Mouse (Mus musculus): ENCODE data around the gene Cldn13. TPM values are rescaled to one million over a fixed set of nuclear protein-coding genes. Genes with fewer than 3 reads are reported as not detected.

Gene Cldn13
- polyA plus RNA-seq, 1 experiment: not detected

DNA sequence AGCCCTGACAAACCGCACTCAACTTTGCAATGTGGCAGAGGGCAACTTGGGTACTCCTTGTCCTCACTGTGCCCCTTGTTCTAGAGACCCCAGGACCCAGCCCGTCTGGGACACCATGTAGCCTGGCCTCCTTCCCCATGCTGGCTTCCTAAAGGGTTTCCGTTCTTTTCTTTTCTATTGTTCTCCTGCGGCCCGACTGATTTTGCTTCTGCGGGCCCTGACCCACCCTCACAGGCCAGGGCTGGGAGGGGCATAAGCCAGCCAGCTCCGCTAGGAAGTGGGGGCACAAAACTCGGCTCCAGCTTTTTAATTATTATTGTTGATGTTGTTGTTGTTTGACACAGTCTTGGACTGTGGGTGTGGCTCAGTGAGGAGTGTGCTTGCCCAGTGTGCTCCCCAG lies 23.8 kb downstream of the Cldn13 start:
- no peak for TF ChIP-seq POLR2A (IDR thresholded peaks at IDR 0.05; ENCODE audit: insufficient read depth, low read depth, low read length)
- TF ChIP-seq CTCF (IDR thresholded peaks at IDR 0.05; ENCODE audit: insufficient read depth, low read depth, low read length): no peak
- Histone ChIP-seq H3K27ac (ENCODE audit: insufficient read depth, low read depth, low read length) (no peak overlapping the region), H3K4me1 (ENCODE audit: control insufficient read depth, insufficient read depth, low read length) (peaks cover 8% of the 10 kb centered on the region), H3K4me3 (ENCODE audit: insufficient read depth, low read depth, low read length) (no peak overlapping the region)
- WGBS: 61% methylated on average over 8 of the region's 8 CpGs

DNA sequence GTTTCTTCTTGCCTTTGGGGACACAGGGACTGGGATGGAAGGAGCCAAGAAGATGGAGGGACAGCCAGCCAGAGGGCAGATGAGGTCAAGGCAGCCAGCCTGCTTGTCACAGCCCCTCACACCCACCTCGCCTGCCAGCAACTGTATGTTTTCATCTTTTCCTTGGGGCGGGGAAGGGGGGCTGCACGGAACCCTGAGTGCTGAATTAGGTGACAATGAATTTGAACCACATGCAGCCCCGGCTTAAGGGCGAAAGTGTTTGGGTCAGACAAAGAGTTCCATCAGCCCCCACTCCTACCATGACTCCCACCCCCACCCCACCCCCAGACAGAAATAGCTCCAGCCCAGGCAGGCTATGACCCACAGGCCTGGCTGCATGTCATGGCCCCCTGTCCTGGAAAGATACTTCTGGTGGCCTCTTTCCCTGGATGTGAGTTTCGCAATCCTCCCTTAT lies 24.7 kb downstream of the Cldn13 start:
- WGBS: 81% methylated on average over 6 of the region's 6 CpGs
- Histone ChIP-seq H3K27ac (ENCODE audit: insufficient read depth, low read depth, low read length) (no peak overlapping the region), H3K4me1 (ENCODE audit: control insufficient read depth, insufficient read depth, low read length) (peaks cover 8% of the 10 kb centered on the region), H3K4me3 (ENCODE audit: insufficient read depth, low read depth, low read length) (no peak overlapping the region)
- TF ChIP-seq POLR2A (IDR thresholded peaks at IDR 0.05; ENCODE audit: insufficient read depth, low read depth, low read length): no peak
- TF ChIP-seq CTCF (IDR thresholded peaks at IDR 0.05; ENCODE audit: insufficient read depth, low read depth, low read length): no peak

DNA sequence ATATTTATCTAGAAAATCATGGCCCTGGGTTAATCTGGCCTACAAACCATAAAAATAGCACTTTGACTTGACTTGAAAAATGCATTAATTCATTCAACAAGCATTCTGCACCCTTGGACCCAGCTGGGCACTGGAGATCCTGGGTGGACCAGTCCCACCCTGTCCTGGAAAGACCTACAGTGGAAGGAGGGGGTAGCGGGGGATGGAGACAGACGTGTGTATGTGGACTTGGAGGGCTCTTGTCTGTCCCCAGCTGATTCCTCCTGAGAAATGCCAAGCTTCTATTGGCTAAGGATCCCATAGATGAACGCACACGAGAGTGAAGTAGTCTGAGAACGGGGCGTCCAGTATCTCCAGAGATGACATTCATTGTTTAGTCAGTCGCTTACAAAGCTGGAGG lies 26.8 kb downstream of the Cldn13 start:
- H3K4me1 ChIP-seq (ENCODE audit: control insufficient read depth, insufficient read depth, low read length): peaks cover 8% of the 10 kb centered on the region
- H3K4me3 ChIP-seq (ENCODE audit: insufficient read depth, low read depth, low read length): no peak overlapping the region
- WGBS: 89% methylated on average over 7 of the region's 7 CpGs
- TF ChIP-seq POLR2A (IDR thresholded peaks at IDR 0.05; ENCODE audit: insufficient read depth, low read depth, low read length) (no peak), CTCF (IDR thresholded peaks at IDR 0.05; ENCODE audit: insufficient read depth, low read depth, low read length) (no peak)
- no peak overlapping the region for H3K27ac ChIP-seq (ENCODE audit: insufficient read depth, low read depth, low read length)

DNA sequence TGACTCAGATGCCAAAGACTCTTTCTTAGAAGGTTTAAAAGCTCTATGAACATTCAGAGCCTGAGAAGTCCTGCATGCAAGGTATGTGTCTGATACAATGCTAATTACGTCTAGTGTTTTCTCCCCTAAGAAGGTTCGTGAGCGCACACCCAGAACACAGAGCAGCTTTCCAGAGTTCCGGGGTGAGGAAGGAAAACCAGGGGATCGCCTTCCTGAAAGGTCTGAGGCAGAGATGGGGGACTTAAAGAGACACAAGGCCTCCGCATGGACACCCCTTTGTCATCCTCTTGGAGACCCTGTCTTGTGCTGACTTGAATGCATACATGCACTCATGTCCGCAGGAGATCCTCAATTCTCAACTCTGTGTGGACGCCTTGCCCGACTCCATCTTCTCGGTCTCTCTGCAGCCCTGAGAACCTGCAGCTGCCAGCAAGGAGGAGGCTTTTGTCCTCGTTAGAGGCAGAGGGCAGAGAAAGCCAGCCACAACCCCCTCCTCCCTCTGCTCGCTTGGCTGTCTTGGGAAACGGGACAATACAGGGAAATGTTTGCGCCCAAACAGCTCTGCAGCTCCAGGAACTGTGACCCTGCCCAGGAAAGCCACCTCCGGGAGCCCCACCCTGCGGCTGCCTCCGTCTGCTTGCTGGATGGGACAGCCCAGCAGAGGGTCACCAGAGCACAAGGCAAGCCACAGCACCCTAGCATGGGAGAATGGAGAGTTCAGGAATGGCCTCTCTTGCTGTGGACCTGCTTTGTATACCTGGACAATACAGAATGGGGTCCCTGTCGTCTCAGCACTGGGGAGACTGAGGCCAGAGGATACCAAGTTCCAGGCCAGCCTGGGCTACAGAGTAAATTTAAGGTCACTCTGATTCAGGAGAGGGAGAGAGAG lies 27.6 kb downstream of the Cldn13 start:
- TF ChIP-seq POLR2A (IDR thresholded peaks at IDR 0.05; ENCODE audit: insufficient read depth, low read depth, low read length): no peak
- no peak for TF ChIP-seq CTCF (IDR thresholded peaks at IDR 0.05; ENCODE audit: insufficient read depth, low read depth, low read length)
- no peak overlapping the region for H3K27ac ChIP-seq (ENCODE audit: insufficient read depth, low read depth, low read length)
- WGBS: 55% methylated on average over 18 of the region's 18 CpGs
- peaks cover 8% of the 10 kb centered on the region for H3K4me1 ChIP-seq (ENCODE audit: control insufficient read depth, insufficient read depth, low read length)
- H3K4me3 ChIP-seq (ENCODE audit: insufficient read depth, low read depth, low read length): no peak overlapping the region

DNA sequence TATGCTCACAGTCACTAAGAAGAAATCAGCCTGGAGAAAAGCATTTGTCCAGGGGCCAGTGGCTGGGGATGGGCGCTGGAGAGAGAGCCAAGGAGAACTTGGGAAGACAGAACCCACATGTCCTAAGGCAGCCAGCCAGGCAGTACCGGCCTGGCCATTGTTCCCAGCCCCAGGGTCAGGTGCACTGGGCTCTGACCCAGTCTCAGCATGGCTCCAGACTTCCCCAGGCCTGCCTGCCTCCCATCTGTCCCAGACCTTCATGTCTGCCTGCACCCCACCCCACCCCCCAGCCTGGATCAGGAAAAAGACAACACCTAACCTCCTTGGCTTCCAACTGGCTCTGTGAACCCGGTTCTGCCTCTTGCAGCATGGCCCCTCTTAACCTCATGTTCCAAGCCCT lies 32.2 kb downstream of the Cldn13 start:
- H3K4me1 ChIP-seq (ENCODE audit: control insufficient read depth, insufficient read depth, low read length): peaks cover 6% of the 10 kb centered on the region
- H3K4me3 ChIP-seq (ENCODE audit: insufficient read depth, low read depth, low read length): no peak overlapping the region
- TF ChIP-seq POLR2A (IDR thresholded peaks at IDR 0.05; ENCODE audit: insufficient read depth, low read depth, low read length) (no peak), CTCF (IDR thresholded peaks at IDR 0.05; ENCODE audit: insufficient read depth, low read depth, low read length) (no peak)
- 46% methylated on average over 3 of the region's 3 CpGs for WGBS
- no peak overlapping the region for H3K27ac ChIP-seq (ENCODE audit: insufficient read depth, low read depth, low read length)

DNA sequence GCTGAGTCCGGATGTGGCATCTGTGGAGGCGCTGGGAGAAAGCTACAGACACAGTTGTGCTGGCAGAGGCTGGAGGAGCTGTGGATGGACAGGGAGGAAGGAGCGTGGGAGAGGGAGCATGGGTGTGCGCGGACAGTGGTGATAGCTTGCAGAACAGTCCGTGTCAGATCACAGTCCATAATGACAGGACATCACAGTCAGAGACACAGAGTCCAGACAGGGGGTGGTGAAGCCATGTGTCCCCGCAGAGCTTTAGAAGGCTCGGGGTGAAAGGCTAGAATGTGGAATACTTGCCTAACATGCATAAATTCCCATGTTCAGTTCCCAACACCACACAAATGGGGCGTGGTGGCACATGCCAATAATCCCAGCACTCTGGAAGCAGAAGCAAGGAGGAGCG lies 38.5 kb downstream of the Cldn13 start:
- H3K27ac ChIP-seq (ENCODE audit: insufficient read depth, low read depth, low read length): no peak overlapping the region
- WGBS: 76% methylated on average over 10 of the region's 10 CpGs
- no peak overlapping the region for H3K4me3 ChIP-seq (ENCODE audit: insufficient read depth, low read depth, low read length)
- H3K4me1 ChIP-seq (ENCODE audit: control insufficient read depth, insufficient read depth, low read length): peaks cover 9% of the 10 kb centered on the region
- no peak for TF ChIP-seq POLR2A (IDR thresholded peaks at IDR 0.05; ENCODE audit: insufficient read depth, low read depth, low read length)
- no peak for TF ChIP-seq CTCF (IDR thresholded peaks at IDR 0.05; ENCODE audit: insufficient read depth, low read depth, low read length)

DNA sequence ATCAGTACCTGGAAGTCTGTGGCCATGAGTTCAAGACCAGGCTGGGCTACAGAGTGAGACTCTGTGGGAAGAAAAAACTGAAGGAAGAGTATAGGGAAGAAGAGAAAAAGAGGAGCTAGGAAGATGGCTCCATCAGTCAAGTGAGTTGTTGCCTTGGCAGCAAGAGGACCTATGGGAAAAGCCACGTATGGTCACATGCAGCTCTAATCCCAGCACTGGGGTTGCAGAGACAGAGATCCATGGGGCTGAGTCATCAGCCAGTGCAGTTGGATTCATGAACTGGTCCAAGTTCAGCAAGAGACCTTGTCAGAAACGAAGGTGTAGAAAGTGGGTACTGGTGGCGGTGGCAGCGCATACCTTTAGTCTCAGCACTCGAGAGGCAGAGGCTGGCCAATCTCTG lies 40.1 kb downstream of the Cldn13 start:
- TF ChIP-seq POLR2A (IDR thresholded peaks at IDR 0.05; ENCODE audit: insufficient read depth, low read depth, low read length) (no peak), CTCF (IDR thresholded peaks at IDR 0.05; ENCODE audit: insufficient read depth, low read depth, low read length) (no peak)
- H3K27ac ChIP-seq (ENCODE audit: insufficient read depth, low read depth, low read length): no peak overlapping the region
- WGBS: 93% methylated on average over 5 of the region's 5 CpGs
- no peak overlapping the region for H3K4me3 ChIP-seq (ENCODE audit: insufficient read depth, low read depth, low read length)
- peaks cover 9% of the 10 kb centered on the region for H3K4me1 ChIP-seq (ENCODE audit: control insufficient read depth, insufficient read depth, low read length)

DNA sequence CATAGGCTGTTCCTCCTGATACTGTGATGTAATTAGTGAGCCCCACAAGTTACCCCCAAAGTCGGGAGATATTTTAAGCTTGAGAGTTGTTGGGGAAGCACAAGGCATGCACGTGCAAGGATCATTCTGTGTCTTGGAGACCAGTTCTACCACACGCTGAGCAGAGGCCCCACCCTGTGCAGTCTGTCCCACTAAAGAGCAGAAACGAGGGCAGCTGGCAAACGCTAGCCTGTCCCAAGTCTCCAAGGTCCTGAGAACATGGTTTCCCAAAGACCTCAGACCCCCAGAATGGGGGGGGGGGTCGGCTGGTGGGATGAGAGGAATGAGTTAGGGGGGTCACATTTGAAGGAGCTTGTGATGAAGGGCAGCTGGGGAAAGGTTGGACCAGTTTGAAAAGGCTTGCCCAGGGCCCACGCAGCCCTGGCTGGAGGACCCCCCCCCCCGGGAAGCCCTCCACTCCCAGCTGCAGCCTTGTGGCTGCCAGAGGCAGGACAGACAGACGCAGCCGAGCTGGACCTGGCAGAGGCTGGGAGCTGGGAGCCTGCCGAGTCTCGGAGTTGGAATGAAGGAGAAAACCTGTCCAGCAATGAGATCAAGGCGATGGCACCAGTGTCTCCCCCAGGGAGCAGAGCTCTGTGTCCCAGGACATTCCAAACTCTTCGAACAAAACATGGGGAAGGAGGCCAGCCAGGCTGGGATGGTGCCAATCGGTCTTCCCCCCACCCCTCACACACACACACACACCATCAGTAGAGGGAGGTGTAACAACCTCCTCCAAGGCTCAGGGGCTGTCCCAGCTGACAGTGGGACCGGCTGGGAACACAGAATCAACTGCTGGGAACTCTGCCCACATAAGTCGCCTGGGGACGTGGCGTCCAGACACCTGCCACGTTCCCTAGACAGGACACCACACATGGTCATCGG lies 41.1 kb downstream of the Cldn13 start:
- Histone ChIP-seq H3K4me3 (ENCODE audit: insufficient read depth, low read depth, low read length) (no peak overlapping the region), H3K4me1 (ENCODE audit: control insufficient read depth, insufficient read depth, low read length) (peaks cover 9% of the 10 kb centered on the region), H3K27ac (ENCODE audit: insufficient read depth, low read depth, low read length) (no peak overlapping the region)
- 30% methylated on average over 21 of the region's 21 CpGs for WGBS
- no peak for TF ChIP-seq CTCF (IDR thresholded peaks at IDR 0.05; ENCODE audit: insufficient read depth, low read depth, low read length)
- no peak for TF ChIP-seq POLR2A (IDR thresholded peaks at IDR 0.05; ENCODE audit: insufficient read depth, low read depth, low read length)

DNA sequence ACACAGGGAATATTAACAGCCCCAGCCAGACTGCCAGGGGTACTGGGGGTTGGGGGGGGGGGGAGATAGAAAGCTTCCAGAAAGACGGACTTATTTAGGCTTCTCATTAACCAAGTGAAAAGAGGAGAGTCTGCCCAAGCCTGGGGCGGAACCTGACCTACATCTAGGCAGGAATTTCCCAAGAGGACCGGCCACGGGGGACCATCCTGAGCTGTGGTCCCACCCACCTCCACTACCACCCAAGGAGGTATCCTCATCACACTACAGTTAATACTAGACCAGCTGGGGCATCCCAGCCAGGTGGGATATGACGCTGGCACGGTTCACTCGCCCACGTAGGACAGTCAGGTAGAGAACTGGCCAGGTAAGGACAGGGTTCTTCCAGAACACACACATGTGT lies 42.3 kb downstream of the Cldn13 start:
- TF ChIP-seq POLR2A (IDR thresholded peaks at IDR 0.05; ENCODE audit: insufficient read depth, low read depth, low read length) (no peak), CTCF (IDR thresholded peaks at IDR 0.05; ENCODE audit: insufficient read depth, low read depth, low read length) (no peak)
- H3K27ac ChIP-seq (ENCODE audit: insufficient read depth, low read depth, low read length): no peak overlapping the region
- peaks cover 9% of the 10 kb centered on the region for H3K4me1 ChIP-seq (ENCODE audit: control insufficient read depth, insufficient read depth, low read length)
- 80% methylated on average over 8 of the region's 8 CpGs for WGBS
- no peak overlapping the region for H3K4me3 ChIP-seq (ENCODE audit: insufficient read depth, low read depth, low read length)
